Mouse (Mus musculus) Muller cell, postnatal 12 days (primary cell): ENCODE results near the gene Fgr.

ENCODE experiments used
- DNase-seq: peaks from one replicate; pipeline ENCODE4 v3.0.0-alpha.2; 2015; ENCODE audit errors: inconsistent ontology term

Fgr gene

GRCm38 (mm10) chr4:133050837-133051549, 77.1 kb downstream of the Fgr start:
- no peak for DNase-seq

- no peak for DNase-seq
These were observed 77.6 kb downstream of the Fgr start for GRCm38 (mm10) chr4:133051550-133051865.
